Mouse (Mus musculus) ES-Bruce4 (cell line): ENCODE data around the gene Ints1. TPM values are rescaled to one million over a fixed set of nuclear protein-coding genes. Genes with fewer than 3 reads are reported as not detected.

Experiments
- H3K27ac ChIP-seq: 2 replicates; pipeline ENCODE4 v1.5.1; 2012; ENCODE audit warnings: low read length, inconsistent platforms; ENCODE audit not compliant: insufficient read depth
- H3K27me3 ChIP-seq: 2 replicates; pipeline ENCODE4 v1.6.1; 2012; ENCODE audit warnings: mild to moderate bottlenecking, low read length, inconsistent platforms; ENCODE audit not compliant: control insufficient read depth, poor library complexity, insufficient read depth, severe bottlenecking
- H3K36me3 ChIP-seq: 2 replicates; pipeline ENCODE4 v1.6.1; 2012; ENCODE audit warnings: inconsistent platforms, mild to moderate bottlenecking, low read length, moderate library complexity; ENCODE audit not compliant: control insufficient read depth, poor library complexity, insufficient read depth, severe bottlenecking
- H3K4me1 ChIP-seq: one replicate; pipeline ENCODE4 v1.8.1; 2011; ENCODE audit warnings: low read length; ENCODE audit not compliant: control insufficient read depth, insufficient read depth
- H3K4me3 ChIP-seq: 2 replicates; pipeline ENCODE4 v1.5.1; 2011; ENCODE audit warnings: low read depth, mild to moderate bottlenecking, low read length
- H3K9ac ChIP-seq: 2 replicates; pipeline ENCODE4 v1.6.1; 2012; ENCODE audit warnings: low read depth, mild to moderate bottlenecking, inconsistent platforms; ENCODE audit not compliant: poor library complexity, severe bottlenecking
- H3K9me3 ChIP-seq: replicated peaks from 2 replicates; pipeline ENCODE4 v1.6.1; 2012; ENCODE audit warnings: mild to moderate bottlenecking, low read length, inconsistent platforms; ENCODE audit not compliant: control insufficient read depth, poor library complexity, insufficient read depth, severe bottlenecking
- CTCF ChIP-seq: IDR thresholded peaks from one replicate; pipeline ENCODE4 v1.8.1; 2011; ENCODE audit warnings: low read depth, low read length
- EP300 ChIP-seq: IDR thresholded peaks from 2 replicates; pipeline ENCODE4 v1.6.1; 2011; ENCODE audit warnings: low read depth, low read length; ENCODE audit not compliant: insufficient read depth
- POLR2A ChIP-seq: IDR thresholded peaks from one replicate; pipeline ENCODE4 v1.8.1; 2011; ENCODE audit warnings: low read length; ENCODE audit not compliant: insufficient read depth
- polyA plus RNA-seq: library from polyadenylated mRNA; stranded (reverse); fragments of >200 nt; gene quantifications from 2 replicates; pipeline ENCODE4 v1.2.4, GENCODE M21; 2011; ENCODE audit warnings: low read depth; ENCODE audit not compliant: missing spikeins, insufficient read depth, insufficient read length

Gene Ints1
- polyA plus RNA-seq, 1 experiment, result 54.6 TPM

DNA sequence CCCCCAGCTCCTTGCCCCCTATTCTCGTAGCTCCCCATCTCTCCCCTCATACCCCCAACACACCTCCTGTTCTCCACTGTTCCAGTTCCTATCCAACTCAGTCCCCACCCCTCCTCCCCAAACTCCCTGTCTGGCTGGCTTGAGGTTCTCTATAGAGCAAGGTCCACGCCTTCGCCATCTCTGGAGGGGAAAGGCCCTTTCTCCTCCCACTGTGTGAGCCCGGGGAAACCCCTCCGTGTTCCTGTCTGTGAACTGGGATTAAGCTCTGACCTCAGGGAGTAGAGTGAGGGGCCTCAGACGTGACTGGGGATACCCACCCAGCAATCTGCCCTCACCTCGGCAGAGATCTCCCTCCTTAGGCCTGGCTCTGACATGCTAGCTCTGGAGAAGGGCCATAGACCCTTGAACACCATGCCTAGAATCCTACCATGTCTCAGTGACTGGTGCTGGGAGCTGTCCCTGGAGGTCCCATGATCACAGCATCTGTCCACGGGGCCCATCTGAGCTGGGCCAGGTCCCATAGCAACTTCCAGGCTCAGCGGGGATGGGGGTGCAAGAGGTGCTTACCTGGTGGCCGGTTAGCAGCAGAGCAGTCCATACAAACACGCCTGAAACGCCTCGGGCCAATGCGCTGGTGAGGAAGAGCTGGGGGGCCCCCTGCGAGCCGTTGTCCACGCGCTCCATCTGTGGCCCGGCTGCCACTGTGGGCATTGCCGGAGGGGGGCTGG, 37.1 kb upstream of the Ints1 start:
- Histone ChIP-seq H3K9ac (no peak overlapping the region), H3K9me3 (no peaks in the 10 kb centered on the region), H3K36me3 (no peaks in the 10 kb centered on the region), H3K4me3 (no peak overlapping the region), H3K27ac (no peak overlapping the region), H3K4me1 (no peaks in the 10 kb centered on the region), H3K27me3 (no peaks in the 10 kb centered on the region)
- no peak for TF ChIP-seq POLR2A
- TF ChIP-seq EP300, result no peak
- no peak for TF ChIP-seq CTCF

DNA sequence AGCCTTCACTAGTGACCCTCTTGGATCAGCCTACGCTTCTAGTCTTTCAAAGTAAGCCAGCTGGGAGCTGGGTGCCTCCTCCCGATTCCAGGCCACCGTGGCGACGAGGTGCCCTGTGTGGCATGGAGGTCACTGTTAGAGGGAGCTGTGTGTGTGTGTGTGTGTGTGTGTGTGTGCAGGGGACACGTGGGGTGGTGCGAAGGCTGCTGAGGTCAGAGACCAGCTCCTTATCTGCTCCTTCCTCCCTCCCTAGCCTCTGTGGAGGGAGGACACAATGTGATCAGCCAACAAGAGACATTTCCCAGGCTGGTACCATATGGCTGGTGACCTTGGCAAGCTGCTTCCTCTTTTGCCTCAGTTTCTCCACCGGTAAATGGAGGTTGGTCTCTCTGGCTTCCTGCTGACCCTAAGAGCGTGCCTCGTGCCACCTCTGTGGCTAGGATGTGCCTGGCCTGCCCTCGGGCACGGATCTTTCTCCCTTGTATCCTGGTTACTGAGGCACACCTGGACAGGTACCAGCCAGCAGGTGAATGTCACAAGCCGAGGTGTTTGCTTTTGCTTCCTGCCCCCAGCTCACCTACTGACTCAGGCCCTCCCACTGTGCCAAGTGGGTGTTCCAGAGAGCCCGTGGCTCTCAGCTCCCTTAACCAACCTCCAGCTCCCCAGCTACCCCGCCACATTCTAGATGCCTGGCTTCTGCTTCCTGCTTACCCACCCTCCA, 36.4 kb upstream of the Ints1 start:
- H3K4me1 ChIP-seq, result no peaks in the 10 kb centered on the region
- H3K36me3 ChIP-seq, result no peaks in the 10 kb centered on the region
- no peak overlapping the region for H3K9ac ChIP-seq
- no peak overlapping the region for H3K27ac ChIP-seq
- no peak overlapping the region for H3K4me3 ChIP-seq
- TF ChIP-seq CTCF (no peak), EP300 (no peak), POLR2A (no peak)
- no peaks in the 10 kb centered on the region for H3K9me3 ChIP-seq
- H3K27me3 ChIP-seq, result no peaks in the 10 kb centered on the region

DNA sequence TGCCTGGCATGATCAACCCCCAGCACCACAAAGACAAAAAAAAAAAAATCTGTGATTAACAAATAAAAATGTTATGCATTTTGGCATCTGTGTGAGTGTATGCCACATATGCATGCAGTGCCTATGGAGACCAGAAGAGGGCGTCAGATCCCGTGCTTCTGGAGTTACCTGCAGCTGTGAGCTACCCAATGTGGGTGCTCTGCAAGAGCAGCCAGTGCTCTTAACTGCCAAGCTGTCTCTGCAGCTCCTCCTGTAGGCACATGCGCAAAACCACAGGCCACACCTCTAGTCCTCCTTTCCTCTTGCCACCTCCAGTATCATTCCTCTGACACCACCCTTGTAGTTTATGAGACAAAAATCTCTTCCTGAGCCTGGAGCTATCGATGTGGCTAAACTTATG, 33.9 kb upstream of the Ints1 start:
- TF ChIP-seq CTCF (peak; percentile 47), EP300 (no peak)
- no peak overlapping the region for H3K27ac ChIP-seq
- no peaks in the 10 kb centered on the region for H3K9me3 ChIP-seq
- no peaks in the 10 kb centered on the region for H3K36me3 ChIP-seq
- H3K4me1 ChIP-seq, result no peaks in the 10 kb centered on the region
- no peak overlapping the region for H3K4me3 ChIP-seq
- no peak overlapping the region for H3K9ac ChIP-seq
- no peaks in the 10 kb centered on the region for H3K27me3 ChIP-seq

DNA sequence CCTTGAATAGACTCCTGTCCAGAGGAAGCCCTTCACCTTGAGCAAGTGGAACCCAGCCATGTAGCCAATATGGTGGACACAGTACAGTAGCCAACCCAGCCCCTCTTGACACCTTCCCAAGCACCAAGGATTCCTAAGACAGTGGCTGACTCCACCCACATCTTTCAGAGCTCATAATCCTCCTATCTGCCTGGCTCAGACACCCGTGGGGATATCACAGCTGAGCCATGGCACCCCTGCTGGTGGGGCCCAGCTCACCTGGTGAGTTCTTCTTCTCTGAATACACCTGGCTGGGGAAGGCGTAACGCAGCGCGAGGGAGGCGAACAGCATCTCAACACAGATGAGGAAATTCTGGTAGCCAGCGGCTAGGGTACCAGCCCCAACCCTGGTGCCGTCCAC, 30.4 kb upstream of the Ints1 start:
- H3K36me3 ChIP-seq, result no peaks in the 10 kb centered on the region
- H3K27me3 ChIP-seq, result no peaks in the 10 kb centered on the region
- H3K4me3 ChIP-seq, result no peak overlapping the region
- H3K4me1 ChIP-seq, result peaks cover 2% of the 10 kb centered on the region
- H3K27ac ChIP-seq, result no peak overlapping the region
- H3K9me3 ChIP-seq, result no peaks in the 10 kb centered on the region
- TF ChIP-seq CTCF, result no peak
- TF ChIP-seq POLR2A, result no peak
- no peak for TF ChIP-seq EP300
- H3K9ac ChIP-seq, result no peak overlapping the region

DNA sequence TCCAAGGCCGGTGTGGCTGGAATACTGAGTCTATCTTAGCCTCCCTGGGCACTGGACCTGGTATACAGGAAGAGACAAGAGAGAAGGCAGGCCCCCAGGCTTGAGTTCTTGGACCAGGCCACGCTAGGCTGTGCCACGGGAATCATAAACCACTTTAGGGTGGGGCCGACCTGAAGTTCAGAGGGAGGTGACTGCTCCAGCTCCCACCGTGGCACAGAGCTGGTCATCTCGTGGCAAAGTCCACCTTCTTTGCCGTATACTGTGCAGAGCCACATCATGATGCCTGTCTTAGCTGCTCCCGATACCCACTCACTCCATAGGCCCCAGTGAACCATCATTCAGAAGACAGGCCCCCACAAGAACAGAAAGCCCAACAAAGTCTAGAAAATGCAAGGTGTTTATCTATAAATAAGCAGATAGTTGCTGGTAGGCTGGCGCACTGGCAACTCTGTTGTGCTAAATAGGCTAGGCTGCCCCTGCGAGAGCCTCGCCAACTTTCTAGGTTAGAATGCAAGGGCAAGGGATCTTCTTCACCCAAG, 29.2 kb upstream of the Ints1 start:
- Histone ChIP-seq H3K27ac (no peak overlapping the region), H3K4me3 (no peak overlapping the region), H3K9me3 (no peaks in the 10 kb centered on the region), H3K9ac (no peak overlapping the region), H3K36me3 (0 out of 2 replicates have a peak, but pooled peaks cover 4% of the 10 kb centered on the region), H3K27me3 (no peaks in the 10 kb centered on the region), H3K4me1 (peaks cover 2% of the 10 kb centered on the region)
- TF ChIP-seq EP300 (no peak), CTCF (no peak), POLR2A (no peak)

DNA sequence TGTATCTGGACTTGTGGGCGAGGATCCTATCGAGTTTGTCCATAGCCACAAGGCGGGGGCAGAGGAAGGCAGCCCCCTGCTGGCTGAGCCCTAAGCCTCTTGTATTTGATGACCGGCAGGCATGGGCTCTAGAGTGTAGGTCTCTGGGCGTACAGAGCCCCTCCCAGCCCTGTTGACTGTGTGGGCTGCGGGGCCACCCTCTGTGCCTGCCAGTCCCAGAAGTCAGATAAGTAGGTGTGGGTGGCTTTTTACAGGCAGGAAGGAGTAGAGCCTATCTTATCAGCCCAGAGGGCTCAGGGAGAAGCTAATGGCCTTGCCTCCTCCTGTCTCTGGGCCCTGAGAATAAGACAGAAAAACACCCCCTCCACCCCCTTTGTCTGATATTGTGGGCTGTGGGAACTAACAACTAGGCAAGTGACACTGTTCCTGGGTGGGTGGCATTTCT, 28.7 kb upstream of the Ints1 start:
- H3K4me3 ChIP-seq, result no peak overlapping the region
- peaks cover 2% of the 10 kb centered on the region for H3K4me1 ChIP-seq
- H3K9ac ChIP-seq, result no peak overlapping the region
- 0 out of 2 replicates have a peak overlapping the region, but pooled peaks have one; percentile 0 for H3K27ac ChIP-seq
- H3K36me3 ChIP-seq, result peaks cover 4% of the 10 kb centered on the region; the same call in 1 of the 2 replicates
- no peaks in the 10 kb centered on the region for H3K9me3 ChIP-seq
- TF ChIP-seq POLR2A (no peak), EP300 (no peak), CTCF (no peak)
- H3K27me3 ChIP-seq, result no peaks in the 10 kb centered on the region
